In the genomic region with DNA sequence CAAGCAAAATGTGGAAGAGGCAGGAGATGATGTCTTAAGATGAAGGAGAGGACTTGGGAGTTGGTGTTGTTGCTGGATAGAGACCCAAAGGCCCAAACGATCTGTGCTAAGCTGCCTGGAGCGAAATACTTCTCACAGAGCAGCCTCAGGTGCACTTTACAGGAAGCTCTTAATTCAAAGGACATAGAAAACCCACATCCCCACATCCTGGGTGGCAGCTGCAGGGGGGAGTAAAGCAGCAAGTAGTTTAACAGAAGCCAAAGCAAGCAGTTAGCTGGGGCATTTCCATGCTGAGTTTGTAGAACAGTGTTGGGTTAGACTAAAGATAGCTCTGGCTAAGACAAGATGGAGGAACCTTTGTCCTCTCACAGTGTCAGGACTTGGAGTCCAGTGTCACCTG, we compare ENCODE assay signal across 13 mouse cellular contexts.
A peak's percentile ranks its signal among the peaks of the same experiment; 100 is the strongest.
DNase-seq lines count a peak whose midpoint lies in the region.
"Had no signal": no experiment of that assay in that cellular context is flagged by ENCODE, and none has a peak within 500 bp of the region (broad histone marks: within the 10 kb centered on the region; RNA-seq: fewer than 3 reads in every experiment).

No protein-coding gene starts in this region.

- DNase-seq in T-cell, adult 2 months (ENCODE audit: low spot score), result peak; percentile 43
- peak; percentile 90 for DNase-seq in thymus, postnatal 0 days (ENCODE audit: low spot score)
- peak; percentile 45 to 66 for DNase-seq in thymus, postnatal 36 days
- DNase-seq in heart, postnatal 4 days, result no peak
- no peak for DNase-seq in kidney, adult 8-10 months
- DNase-seq in left cerebral cortex, adult 18-20 months (ENCODE audit: low spot score in 2 of 2), result no peak
- DNase-seq: adrenal gland, adult 8-10 months; cerebellum, adult 11 months; cerebellum, adult 8-10 months; cerebellum, postnatal 14 days; gastrocnemius, postnatal 10 days; heart, adult 18-20 months; heart, postnatal 10 days had no signal

Comparison
In these comparisons a context has a peak if more than half of its experiments do, and no peak if none do; other contexts are left out.
1. DNase-seq: peak in T-cell, adult 2 months (single experiment), thymus, postnatal 0 days (single experiment) and thymus, postnatal 36 days (2 of 2); none in heart, postnatal 4 days (single experiment), kidney, adult 8-10 months (0 of 2) and left cerebral cortex, adult 18-20 months (0 of 2).